Mouse (Mus musculus) gastrocnemius, postnatal 14 days (tissue): ENCODE results near the gene Msx2. TPM values are rescaled to one million over a fixed set of nuclear protein-coding genes. Genes with fewer than 3 reads are reported as not detected.

ENCODE experiments used
- DNase-seq: peaks from one replicate; pipeline ENCODE4 v3.0.0; 2021; ENCODE audit warnings: mixed read lengths
- intact Hi-C: fragments of 180-260 bp; cut with DNase I; formaldehyde crosslinking; loops from one replicate; pipeline ENCODE4 v1.15.1; 2025; ENCODE audit warnings: low total_unique reads
- long read RNA-seq, 2 experiments: library from polyadenylated mRNA; stranded (forward); transcript quantifications; one replicate each; pipeline ENCODE4 v2.0.0; 2021
- total RNA-seq, 2 experiments: library from RNA; stranded (reverse); gene quantifications; 2 replicates each; pipeline ENCODE4 v1.2.3; 2021

Msx2 gene
- total RNA-seq = under 1 TPM in 1 of 2 experiments, not detected in 1; 0.18 TPM
- long read RNA-seq, experiment 1 = 0 reads
- long read RNA-seq, experiment 2 = 0 reads

- intact Hi-C loops = no loop called here
- DNase-seq = peak; percentile 58
Measured at GRCm38 (mm10) chr13:53472614-53473124, at the start of gene Msx2. Gene Msx2, minus strand, starts transcription at chr13:53473074.

GRCm38 (mm10) chr13:53521468-53521867, 48.6 kb upstream of the Msx2 start:
- intact Hi-C loops = no loop called here
- no peak for DNase-seq

DNA sequence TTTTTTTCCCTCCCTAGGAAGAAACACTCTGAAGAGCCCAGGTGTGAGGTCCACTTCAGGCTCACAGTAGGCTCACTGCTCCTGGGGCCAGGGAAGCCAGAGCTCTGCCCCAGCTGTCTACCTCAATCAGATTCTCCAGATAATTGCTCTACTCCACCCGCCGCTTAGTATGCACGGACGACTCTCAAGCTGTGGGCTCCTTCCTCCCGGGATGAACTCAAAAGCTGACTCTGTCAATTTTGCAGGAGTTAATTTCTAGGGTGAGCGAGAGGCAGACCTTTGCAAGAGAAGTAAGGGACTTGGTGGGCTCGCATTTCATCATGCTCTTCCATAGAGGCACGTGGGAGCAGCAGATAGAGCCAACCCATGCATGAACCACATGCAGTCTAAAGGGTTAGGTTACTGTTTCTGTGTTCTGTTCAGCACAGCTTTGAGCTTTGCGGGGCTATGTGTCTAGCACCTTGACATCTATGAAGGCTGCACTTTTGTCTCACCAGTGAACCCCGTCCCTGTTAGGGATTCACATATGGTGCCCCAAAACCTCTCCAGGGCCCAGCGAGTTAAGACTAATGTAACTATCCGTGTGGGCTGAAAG, 47.6 kb upstream of the Msx2 start:
- no peak for DNase-seq
- intact Hi-C loops = no loop called here

GRCm38 (mm10) chr13:53519727-53520126, 46.9 kb upstream of the Msx2 start:
- intact Hi-C loops = no loop called here
- no peak for DNase-seq

- DNase-seq = no peak
- intact Hi-C loops = no loop called here
Measured at GRCm38 (mm10) chr13:53518306-53518705, 45.4 kb upstream of the Msx2 start.

DNA sequence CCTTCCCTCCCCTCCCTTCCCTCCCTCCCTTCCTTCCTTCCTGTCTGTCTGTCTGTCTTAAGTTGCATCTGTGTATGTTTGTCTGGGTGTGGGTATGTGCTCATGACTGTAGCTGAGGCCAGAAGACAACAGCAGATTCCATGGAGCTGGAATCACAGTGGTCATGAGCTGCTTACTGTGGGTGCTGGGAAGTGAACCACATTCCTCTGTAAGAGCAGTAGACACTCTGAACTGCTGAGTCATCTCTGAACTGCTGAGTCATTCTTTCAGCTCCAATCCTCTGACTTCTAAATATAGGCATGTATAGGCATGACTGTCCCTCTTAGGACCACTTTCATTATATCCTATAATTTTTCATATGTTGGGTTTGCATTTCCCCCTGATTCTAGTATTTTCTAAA, 41.7 kb upstream of the Msx2 start:
- intact Hi-C loops = no loop called here
- no peak for DNase-seq

GRCm38 (mm10) chr13:53511366-53511765, 38.5 kb upstream of the Msx2 start:
- intact Hi-C loops = no loop called here
- no peak for DNase-seq

DNA sequence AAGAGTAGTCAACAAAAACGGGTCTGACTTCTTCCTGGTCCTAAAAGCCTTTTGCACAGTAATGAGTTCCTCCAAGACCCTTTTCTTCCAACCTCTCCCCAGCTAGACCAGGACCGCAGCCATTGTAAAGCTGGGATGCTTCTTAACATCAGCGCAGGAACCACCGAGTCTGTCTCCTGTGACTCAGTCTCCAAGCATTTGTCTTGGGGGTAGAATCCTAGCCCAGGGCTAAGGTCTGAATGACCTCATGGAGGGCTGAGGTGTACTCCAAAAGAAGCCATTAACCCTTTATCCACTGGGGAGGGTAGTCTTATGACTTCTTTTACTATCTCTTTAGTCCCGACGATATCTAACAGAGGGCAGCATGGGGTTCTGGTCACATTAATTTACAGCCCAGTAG, 29.5 kb upstream of the Msx2 start:
- DNase-seq = no peak
- intact Hi-C loops = no loop called here

GRCm38 (mm10) chr13:53501561-53502253, 28.8 kb upstream of the Msx2 start:
- intact Hi-C loops = no loop called here
- DNase-seq = no peak

- intact Hi-C loops = no loop called here
- no peak for DNase-seq
Measured at GRCm38 (mm10) chr13:53501057-53501456, 28.2 kb upstream of the Msx2 start.

GRCm38 (mm10) chr13:53486512-53486911, 13.6 kb upstream of the Msx2 start:
- intact Hi-C loops = no loop called here
- no peak for DNase-seq

DNA sequence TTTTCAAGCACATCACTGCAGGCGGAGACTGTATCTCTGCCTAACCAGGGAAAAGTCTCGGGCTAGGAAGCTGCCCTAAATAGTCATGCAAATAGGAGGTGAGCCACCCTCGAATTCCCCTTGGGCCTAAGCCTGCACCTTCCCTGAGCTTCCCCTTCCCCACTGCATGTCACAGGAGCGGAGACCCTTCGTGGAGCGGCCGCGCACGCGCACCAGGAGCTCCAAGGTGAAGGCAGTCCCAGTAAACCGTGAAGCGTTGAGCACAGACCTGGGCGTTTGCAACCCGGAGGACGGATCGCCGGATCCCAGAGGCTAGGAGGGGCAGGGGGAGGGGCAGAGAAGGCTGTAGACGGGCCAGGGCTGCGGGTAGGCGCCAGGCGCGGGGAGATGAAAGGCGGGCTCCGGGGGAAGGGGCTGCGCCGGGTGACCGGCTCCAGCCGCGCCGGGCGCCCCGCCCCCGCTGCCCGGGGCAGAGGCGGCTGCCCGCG, 2.9 kb upstream of the Msx2 start:
- intact Hi-C loops = no loop called here
- no peak for DNase-seq

DNA sequence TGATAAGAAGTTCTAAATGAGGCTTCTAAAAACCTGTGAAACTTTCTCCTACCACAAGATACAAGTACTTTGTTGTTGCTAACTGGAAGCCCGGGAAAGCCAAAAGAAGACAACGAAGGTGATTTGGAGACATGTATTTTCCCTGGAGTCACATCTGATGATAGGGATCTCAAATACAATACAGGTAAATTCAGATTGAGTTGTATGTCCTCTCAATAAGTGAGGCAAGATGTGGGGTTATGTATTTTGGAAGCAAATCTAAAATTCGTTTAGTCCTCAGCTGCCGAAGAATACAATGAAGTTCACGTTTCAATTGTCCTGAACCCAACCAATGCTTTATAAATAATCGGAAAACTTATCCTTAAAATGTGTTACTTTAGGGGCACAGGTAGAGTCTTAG, 1.6 kb upstream of the Msx2 start:
- no peak for DNase-seq
- intact Hi-C loops = no loop called here

DNA sequence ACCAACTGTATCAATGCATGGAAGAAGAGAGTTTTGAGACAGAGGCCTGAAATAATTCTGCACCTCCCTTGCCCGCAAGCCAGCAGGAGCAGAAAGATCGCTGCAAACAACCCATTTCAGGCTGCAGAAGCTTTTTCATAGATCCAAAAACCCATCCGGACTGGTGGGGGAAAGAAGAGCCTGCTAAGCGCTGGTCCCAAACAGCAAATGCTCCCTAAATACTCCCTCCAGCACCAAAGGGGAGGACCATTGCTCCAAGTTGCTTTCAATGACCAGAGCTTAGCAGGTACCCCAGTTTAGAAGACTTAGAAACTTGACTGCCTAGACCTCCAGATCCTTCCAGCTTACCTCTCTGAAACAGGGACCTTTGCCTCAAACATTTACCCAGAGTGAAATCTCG, 1.1 kb upstream of the Msx2 start:
- intact Hi-C loops = no loop called here
- no peak for DNase-seq

DNA sequence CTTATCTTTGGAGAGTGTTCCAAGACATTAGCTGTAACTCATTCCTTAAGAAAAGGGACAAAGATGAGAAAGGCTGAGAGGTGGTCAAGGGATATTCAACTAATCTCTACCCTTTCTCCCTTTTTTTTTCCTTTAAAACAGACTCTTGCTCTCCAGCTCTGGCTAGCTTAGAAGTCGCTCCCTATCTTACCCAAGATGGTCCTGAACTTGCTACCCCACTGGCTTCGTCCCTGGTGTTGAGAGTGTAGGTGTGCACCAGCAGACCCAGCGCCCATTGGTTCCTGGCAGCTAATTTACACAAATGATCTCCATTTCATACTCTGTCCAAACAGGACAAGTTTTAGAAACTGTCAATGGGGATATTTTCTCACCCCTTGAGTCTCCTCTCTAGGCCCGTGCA, 417 bp upstream of the Msx2 start:
- intact Hi-C loops = no loop called here
- no peak for DNase-seq

DNA sequence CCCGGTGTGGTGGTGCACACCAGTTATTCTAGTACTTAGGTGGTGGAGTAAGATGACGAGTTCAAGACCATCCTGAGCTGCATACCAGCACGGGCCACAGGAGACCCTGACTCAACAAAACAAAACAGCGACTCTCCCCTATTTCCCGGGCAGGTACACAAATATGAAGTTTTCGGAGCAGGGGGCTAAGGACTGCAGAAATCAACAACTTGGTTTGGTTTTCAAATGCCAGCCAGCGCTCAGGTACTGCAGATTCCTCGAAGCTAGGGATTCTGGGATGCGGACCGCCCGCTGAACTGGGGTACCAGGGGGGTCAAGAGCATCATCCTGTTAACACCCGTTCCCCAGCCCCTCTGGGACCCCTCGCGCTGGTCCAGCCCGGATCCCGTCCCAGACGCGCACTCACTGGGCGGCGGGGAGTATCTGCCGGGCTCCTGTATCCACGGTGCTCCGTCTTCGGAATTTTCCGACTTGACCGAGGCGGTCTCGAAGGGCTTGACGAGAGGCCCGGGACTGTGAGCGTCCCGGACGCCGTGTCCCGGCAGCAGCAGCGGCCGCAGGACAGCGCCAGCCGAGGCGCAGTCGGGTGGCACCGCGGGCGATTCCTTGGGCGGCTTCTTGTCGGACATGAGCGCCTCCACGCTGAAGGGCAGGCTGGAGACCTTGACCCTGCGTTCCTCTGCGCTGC, 804 bp downstream of the Msx2 start:
- DNase-seq = no peak
- intact Hi-C loops = no loop called here

DNA sequence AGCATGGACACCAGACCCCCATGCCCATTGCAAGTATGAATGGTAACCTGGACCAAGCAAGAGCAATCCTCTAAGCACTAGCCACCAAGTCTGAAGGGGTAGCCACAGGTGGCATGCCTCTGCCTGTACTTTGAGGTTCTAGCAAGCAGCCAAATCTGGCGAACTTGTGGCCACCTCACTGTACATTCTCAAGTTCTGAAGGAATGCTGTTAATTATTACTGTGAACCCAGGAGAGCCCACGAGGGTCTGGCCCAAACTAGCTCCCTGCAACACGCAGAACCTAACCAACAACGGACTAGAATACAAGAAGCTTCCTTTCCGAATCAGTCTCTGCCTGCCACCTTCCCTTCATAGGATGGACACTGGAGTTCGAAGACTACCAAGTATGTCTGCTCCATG, 1.5 kb downstream of the Msx2 start:
- no peak for DNase-seq
- intact Hi-C loops = no loop called here

DNA sequence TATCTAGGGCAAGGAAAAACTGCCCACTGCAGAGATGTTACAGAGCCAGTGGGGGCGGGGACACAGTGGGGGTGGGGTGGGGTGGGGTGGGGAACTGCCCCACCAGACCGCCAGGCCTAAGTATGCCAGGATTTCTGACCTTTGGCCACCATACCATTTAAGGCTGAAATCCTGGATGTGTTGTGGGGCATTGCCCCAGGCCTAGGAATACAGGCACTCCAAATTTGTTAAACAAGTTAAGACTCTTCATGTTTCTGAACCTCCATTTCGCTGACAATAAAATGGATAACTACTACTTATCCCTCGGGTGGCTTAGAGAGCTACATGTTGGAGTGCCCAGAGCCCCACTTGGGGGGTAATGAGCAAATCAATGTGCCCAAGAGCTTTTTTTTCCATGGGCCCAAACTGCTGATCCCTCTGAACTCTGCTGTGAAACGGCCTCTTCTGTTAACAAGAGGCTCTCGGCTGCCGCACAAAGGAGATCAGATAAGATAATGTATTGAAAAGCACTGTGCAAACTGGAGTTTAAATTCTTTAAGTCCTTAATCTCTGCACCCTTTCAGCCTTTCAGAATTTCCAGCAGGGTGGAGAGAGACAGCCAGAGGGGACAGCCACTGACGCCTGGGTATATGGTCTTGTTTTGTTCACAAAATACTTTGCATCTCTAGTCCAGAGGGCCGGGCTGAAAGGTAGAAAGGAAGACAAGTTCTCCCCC, 2.3 kb downstream of the Msx2 start:
- no peak for DNase-seq
- intact Hi-C loops = no loop called here

DNA sequence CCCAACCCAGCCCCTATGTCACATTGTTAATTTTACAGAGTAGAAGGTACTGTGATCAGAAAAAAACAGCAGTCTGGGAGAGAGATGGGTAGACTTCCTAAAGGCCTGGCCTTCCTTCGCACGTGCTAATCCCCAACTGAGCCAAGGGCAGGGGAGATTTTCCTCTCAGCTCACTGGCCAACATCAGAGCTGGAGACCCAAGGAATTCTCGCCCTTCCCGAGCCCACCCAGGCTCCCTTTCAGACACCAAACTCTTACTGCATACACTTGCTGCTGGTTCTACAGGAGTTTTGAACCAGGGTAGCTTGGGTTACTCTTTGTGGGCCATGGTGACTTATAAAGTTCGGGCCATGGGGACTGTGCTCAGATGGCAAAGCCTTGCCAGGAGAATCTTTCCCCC, 3.1 kb downstream of the Msx2 start:
- no peak for DNase-seq
- intact Hi-C loops = no loop called here

DNA sequence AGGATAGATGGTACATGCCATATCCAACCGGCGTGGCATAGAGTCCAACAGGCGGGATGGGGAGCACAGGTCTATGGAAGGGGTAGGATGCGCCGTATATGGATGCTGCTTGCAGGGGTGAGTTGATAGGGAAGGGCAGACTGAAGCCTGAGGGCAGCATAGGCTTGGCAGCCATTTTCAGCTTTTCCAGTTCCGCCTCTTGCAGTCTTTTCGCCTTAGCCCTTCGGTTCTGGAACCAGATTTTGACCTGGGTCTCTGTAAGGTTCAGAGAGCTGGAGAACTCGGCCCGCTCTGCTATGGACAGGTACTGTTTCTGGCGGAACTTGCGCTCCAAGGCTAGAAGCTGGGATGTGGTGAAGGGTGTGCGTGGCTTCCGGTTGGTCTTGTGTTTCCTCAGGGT, 4.7 kb downstream of the Msx2 start:
- intact Hi-C loops = no loop called here
- DNase-seq = no peak
